Mouse (Mus musculus) spleen, adult 2 months (tissue): ENCODE measurements around the gene 1700017B05Rik. TPM values are rescaled to one million over a fixed set of nuclear protein-coding genes. Genes with fewer than 3 reads are reported as not detected.

Experiments
- DNase-seq, 2 experiments: peaks; one replicate each; pipeline versions ENCODE4 v3.0.0 to v3.0.0-alpha.2; 2012 to 2021; ENCODE audit warnings: low spot score in 2 of 2, low read depth in 1 of 2
- H3K27ac ChIP-seq: fragments of 200-500 bp; 2 replicates; pipeline ENCODE4 v1.5.1; 2012; ENCODE audit warnings: low read length, inconsistent platforms; ENCODE audit not compliant: insufficient read depth
- H3K27me3 ChIP-seq: fragments of 200-500 bp; 2 replicates; pipeline ENCODE4 v1.6.1; 2012; ENCODE audit warnings: mild to moderate bottlenecking, moderate library complexity, low read length, inconsistent platforms; ENCODE audit not compliant: control insufficient read depth, insufficient read depth
- H3K36me3 ChIP-seq: fragments of 200-500 bp; 2 replicates; pipeline ENCODE4 v1.6.1; 2012; ENCODE audit warnings: mild to moderate bottlenecking, low read length, inconsistent platforms; ENCODE audit not compliant: control insufficient read depth, insufficient read depth
- H3K4me1 ChIP-seq: fragments of 200-500 bp; 2 replicates; pipeline ENCODE4 v1.6.1; 2011; ENCODE audit warnings: inconsistent platforms; ENCODE audit not compliant: control insufficient read depth, insufficient read depth, insufficient read length
- H3K4me3 ChIP-seq: fragments of 200-500 bp; 2 replicates; pipeline ENCODE4 v1.5.1; 2011; ENCODE audit warnings: mild to moderate bottlenecking, inconsistent platforms; ENCODE audit not compliant: insufficient read depth, insufficient read length; ENCODE audit errors: extremely low read depth
- CTCF ChIP-seq: fragments of 200-500 bp; IDR thresholded peaks from 2 replicates; pipeline ENCODE4 v1.5.1; 2011; ENCODE audit warnings: mild to moderate bottlenecking, inconsistent platforms; ENCODE audit not compliant: insufficient read depth, insufficient read length, insufficient replicate concordance; ENCODE audit errors: extremely low read depth
- POLR2A ChIP-seq: fragments of 200-500 bp; IDR thresholded peaks from 2 replicates; pipeline ENCODE4 v1.6.1; 2011; ENCODE audit warnings: low read depth, low read length, inconsistent platforms
- WGBS: fragments of 180-500 bp; shearing (Covaris S2); methylation state at CpG from one replicate; pipeline ENCODE4 v1.1.7; 2018; 5-methylcytosine and 5-hydroxymethylcytosine counted together
- polyA plus RNA-seq: library from polyadenylated mRNA; depleted of rRNA; stranded (reverse); fragments of >200 nt; gene quantifications from 2 replicates; pipeline ENCODE4 v1.2.3, GENCODE M21; 2012

The 1700017B05Rik gene
- polyA plus RNA-seq, 1 experiment, result 20.3 TPM

GRCm38 (mm10) chr9:57267421-57267820, 5.0 kb upstream of the 1700017B05Rik start:
- no peak for TF ChIP-seq POLR2A
- no peak for TF ChIP-seq CTCF
- Histone ChIP-seq H3K4me3 (no peak overlapping the region), H3K27ac (no peak overlapping the region), H3K4me1 (peaks cover 14% of the 10 kb centered on the region; the same call in 1 of the 2 replicates), H3K36me3 (no peaks in the 10 kb centered on the region), H3K27me3 (no peaks in the 10 kb centered on the region)
- DNase-seq, result no peak
- WGBS, result 91% methylated on average over 5 of the region's 5 CpGs

GRCm38 (mm10) chr9:57265125-57265524, 2.7 kb upstream of the 1700017B05Rik start:
- no peak overlapping the region for H3K4me3 ChIP-seq
- H3K36me3 ChIP-seq, result no peaks in the 10 kb centered on the region
- H3K4me1 ChIP-seq, result peaks cover 13% of the 10 kb centered on the region; the same call in 1 of the 2 replicates
- H3K27ac ChIP-seq, result no peak overlapping the region
- 74% methylated on average over 5 of the region's 5 CpGs for WGBS
- H3K27me3 ChIP-seq, result no peaks in the 10 kb centered on the region
- no peak for TF ChIP-seq CTCF
- no peak for TF ChIP-seq POLR2A
- DNase-seq, result no peak

GRCm38 (mm10) chr9:57262795-57263684, 628 bp upstream of the 1700017B05Rik start:
- 48% methylated on average over 13 of the region's 13 CpGs for WGBS
- no peaks in the 10 kb centered on the region for H3K27me3 ChIP-seq
- H3K4me1 ChIP-seq, result peaks cover 13% of the 10 kb centered on the region; the same call in 1 of the 2 replicates
- no peak for TF ChIP-seq CTCF
- no peak for TF ChIP-seq POLR2A
- peak in 1 of 2 experiments; percentile 51 for DNase-seq
- peaks cover 5% of the 10 kb centered on the region for H3K36me3 ChIP-seq
- peak overlapping the region; percentile 94 for H3K27ac ChIP-seq
- H3K4me3 ChIP-seq, result peak overlapping the region; percentile 87

DNA sequence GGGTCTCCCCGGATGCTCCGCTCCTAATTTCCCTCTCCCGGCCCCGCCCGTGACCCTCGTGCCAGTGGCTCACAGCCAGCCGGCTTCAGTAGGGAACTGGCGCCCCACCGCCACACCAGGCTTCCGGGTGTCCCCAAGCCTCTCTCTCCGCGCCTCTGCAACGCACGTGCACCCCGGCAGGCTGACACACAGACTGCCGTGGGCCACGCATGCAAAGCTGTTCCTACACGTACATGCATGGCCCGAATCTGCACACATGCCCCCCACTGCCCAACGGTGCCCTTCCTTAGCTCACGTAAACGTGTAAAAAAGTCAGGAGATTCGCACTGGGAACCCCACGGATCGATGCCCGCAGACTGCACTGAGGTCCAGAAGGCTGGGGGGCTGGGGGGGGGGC, 898 bp downstream of the 1700017B05Rik start:
- TF ChIP-seq CTCF, result no peak
- no peak for TF ChIP-seq POLR2A
- peak overlapping the region; percentile 87 for H3K4me3 ChIP-seq
- H3K27me3 ChIP-seq, result no peaks in the 10 kb centered on the region
- under 1% methylated on average over 26 of the region's 26 CpGs for WGBS
- peak; percentile 34 to 59 for DNase-seq
- H3K4me1 ChIP-seq, result peaks cover 13% of the 10 kb centered on the region; the same call in 1 of the 2 replicates
- H3K36me3 ChIP-seq, result peaks cover 20% of the 10 kb centered on the region
- H3K27ac ChIP-seq, result peak overlapping the region; percentile 93

DNA sequence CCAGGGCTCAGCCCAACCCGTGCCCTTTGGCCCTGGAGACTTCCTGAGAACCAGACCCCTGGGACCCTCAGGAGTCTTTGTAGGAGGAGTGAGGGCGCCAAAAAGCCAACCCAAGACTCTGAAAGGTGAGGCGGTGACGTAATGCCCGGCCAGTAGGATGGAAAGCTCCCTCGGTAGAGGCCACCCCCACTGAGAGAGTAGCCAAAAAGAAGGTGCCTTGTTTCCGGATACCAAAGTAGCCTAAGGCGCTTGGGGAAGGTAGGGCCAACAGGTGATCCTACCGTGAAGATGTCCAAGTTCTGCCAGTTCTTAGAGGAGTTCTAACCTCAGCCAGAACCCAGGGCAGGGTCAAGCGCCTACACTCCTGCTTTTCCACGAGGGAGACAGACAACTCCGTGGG, 1.5 kb downstream of the 1700017B05Rik start:
- Histone ChIP-seq H3K27me3 (no peaks in the 10 kb centered on the region), H3K4me3 (peak overlapping the region; percentile 87), H3K36me3 (peaks cover 24% of the 10 kb centered on the region), H3K4me1 (peaks cover 13% of the 10 kb centered on the region; the same call in 1 of the 2 replicates), H3K27ac (no peak overlapping the region)
- 14% methylated on average over 12 of the region's 12 CpGs for WGBS
- no peak for TF ChIP-seq CTCF
- TF ChIP-seq POLR2A, result no peak
- DNase-seq, result no peak

DNA sequence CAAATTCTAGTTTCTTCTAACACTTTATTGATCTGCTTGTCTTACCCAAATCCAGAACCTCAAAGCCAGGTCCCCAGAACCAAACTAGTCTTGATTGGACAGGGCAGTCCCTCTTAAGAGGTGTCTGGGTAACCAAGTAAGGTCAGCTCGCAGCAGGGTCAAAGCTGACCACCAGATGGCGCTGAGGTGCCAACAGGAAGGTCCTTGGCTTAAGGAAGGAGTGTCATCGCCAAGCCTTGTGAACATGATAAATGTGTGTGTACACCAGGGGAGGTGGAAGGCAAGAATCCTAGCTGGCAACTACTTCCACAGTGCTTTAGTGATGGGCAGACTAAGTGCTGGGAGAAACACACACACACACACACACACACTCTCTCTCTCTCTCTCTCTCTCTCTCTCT, 2.7 kb downstream of the 1700017B05Rik start:
- peak; percentile 98 for TF ChIP-seq CTCF
- no peak for TF ChIP-seq POLR2A

GRCm38 (mm10) chr9:57257627-57258026, 4.8 kb downstream of the 1700017B05Rik start:
- TF ChIP-seq POLR2A (no peak), CTCF (no peak)
- no peak overlapping the region for H3K4me3 ChIP-seq
- DNase-seq, result no peak
- H3K27me3 ChIP-seq, result no peaks in the 10 kb centered on the region
- peaks cover 44% of the 10 kb centered on the region for H3K36me3 ChIP-seq
- WGBS, result 96% methylated on average over 9 of the region's 9 CpGs
- no peak overlapping the region for H3K27ac ChIP-seq
- peaks cover 9% of the 10 kb centered on the region; the same call in 1 of the 2 replicates for H3K4me1 ChIP-seq

More for the DNA sequence above, 2.7 kb downstream of the 1700017B05Rik start:
- Histone ChIP-seq H3K27ac (no peak overlapping the region), H3K27me3 (no peaks in the 10 kb centered on the region), H3K4me1 (peaks cover 13% of the 10 kb centered on the region; the same call in 1 of the 2 replicates), H3K4me3 (no peak overlapping the region), H3K36me3 (peaks cover 25% of the 10 kb centered on the region)
- peak; percentile 81 to 91 for DNase-seq
- 0% methylated on average over 3 of the region's 3 CpGs for WGBS
